Mouse (Mus musculus) naive thymus-derived CD4-positive, alpha-beta T cell, adult 2 months (primary cell): ENCODE data around the gene Pnrc1.
A peak's percentile ranks its signal among the peaks of the same experiment; 100 is the strongest.

Experiments
- DNase-seq: peaks from one replicate; pipeline ENCODE4 v3.0.0-alpha.2; 2011; ENCODE audit warnings: low read depth

Pnrc1 gene

DNA sequence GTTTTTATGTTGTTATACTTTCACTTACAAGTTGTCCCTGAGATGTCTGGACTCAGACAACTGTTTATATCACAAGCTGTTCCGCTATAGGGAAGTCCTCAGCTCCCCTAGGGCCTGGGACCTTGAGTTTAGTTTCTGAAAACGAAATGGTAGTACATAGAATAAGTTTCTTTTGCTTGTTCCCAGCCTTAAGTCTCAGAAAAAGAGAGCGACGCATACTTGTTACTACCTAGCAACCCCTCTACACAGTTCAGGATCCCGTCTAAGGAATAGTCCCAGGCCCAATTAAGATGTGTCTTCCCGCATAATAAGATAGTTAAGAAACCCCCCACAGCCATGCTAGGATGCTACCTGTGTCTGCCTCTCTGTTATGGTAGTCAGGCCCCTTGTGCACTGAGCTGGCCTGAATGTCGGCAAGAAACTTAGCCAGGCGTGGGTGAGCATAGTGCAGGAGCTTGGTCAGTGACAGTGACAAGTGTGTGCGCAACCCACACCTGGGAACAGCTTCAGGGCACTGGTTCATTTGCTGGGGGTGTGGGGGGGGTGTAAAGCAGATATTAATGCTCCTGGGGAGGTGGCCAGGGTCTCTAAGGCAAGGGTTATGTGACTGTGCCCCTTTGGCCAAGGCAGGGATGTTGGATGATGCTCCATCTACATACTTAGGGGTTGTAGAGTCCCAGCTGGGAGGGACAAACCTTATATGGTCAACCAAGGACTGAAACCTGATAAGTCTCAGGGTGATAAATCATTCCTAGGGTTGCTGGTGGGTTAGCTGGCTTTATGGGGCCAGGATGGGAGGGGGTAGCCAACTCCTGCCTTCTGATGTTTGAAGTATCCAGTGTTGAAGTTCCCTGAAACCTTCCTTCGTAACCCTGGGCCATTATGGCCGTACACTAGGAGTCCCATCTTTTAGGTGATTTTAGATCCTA lies 19.3 kb downstream of the Pnrc1 start:
- peak; percentile 44 for DNase-seq

DNA sequence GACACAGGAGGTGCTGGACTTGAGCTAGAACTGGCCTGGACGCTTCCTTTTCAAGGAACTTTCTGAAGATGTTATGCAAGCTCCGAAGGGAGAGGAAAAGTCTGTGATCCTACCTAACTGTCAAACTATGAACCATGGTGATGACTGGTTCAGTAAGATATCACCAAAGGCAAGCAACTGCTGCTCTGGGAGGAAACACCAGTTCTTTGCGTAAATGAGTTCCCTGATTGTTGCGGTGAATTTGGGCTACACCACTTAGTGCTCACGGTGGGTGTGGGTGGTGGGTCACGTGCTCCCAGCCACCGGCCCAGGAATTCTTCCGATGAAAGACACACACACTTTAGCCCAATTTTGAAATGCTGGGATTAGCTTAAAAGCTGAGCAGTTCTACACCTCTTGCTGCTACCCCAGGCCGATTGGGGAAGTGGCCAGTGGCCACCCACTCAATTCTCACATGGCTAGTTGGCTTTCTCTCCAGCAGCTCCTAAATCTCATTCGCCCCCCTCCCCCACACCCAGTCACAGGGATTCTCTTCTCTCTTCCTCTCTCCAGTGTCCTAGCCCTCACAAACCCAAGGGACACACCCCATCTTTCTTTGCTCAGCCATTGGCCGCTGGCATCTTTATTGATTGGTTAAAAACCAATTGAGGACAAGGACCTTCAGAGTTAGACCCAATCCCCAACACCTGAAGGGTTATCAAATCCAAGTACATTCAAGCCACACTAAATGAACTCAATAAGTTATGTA lies 24.8 kb downstream of the Pnrc1 start:
- no peak for DNase-seq

DNA sequence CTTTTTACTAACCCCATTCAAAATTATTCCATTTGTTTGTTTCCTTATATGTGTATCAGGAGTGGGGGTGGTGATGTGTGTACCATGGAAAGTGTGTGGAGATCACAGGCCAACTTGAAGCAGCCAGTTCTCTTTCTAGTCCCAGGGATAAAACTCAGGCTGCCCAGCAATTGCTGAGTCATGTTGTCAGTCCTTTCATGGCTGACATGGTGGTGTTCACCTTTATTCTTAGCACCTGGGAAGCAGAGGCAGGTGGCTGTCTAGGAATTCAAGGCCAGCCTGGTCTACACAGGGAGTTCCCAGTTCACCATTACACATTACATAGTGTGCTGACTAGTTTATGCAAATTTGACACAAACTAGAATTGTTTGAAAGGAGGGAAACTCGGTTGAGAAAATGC lies 27.1 kb downstream of the Pnrc1 start:
- DNase-seq = no peak

DNA sequence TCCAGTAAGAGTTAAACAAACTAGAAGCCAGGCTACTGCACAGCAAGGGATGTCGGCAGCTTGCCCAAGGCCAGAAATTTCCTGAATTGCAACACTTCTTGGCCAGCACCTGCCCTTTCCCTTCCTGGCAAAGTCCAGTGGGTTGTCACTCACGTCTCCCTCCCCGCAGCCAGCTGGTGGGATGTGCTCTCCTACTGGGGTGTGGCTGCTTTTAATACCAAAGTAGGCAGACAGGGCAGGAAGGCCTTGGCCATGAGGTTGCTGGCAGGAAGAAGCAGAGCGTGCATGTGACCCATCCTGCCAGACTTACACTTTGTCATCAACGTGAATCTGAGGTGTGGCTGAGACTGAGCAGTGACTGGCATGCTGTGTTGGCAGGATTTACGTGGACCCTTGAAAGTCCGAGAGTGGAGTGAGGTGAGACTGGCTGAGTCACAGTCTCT lies 28.6 kb downstream of the Pnrc1 start:
- peak; percentile 62 for DNase-seq

DNA sequence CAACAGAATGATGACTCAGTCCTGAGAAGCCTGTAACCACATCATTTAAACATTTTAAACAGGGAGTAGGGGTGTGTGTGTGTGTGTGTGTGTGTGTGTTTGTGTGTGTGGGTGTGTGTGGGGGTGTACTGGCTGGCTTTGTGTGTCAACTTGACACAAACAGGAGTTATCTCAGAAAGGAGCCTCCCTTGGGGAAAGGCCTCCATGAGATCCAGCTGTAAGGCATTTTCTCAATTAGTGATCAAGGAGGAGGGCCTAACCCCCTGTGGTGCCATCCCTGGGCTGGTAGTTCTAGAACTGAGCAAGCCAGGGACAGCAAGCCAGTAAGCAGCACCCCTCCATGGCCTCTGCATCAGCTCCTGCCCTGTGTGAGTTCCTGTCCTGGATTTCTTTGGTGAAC lies 29.7 kb downstream of the Pnrc1 start:
- no peak for DNase-seq

DNA sequence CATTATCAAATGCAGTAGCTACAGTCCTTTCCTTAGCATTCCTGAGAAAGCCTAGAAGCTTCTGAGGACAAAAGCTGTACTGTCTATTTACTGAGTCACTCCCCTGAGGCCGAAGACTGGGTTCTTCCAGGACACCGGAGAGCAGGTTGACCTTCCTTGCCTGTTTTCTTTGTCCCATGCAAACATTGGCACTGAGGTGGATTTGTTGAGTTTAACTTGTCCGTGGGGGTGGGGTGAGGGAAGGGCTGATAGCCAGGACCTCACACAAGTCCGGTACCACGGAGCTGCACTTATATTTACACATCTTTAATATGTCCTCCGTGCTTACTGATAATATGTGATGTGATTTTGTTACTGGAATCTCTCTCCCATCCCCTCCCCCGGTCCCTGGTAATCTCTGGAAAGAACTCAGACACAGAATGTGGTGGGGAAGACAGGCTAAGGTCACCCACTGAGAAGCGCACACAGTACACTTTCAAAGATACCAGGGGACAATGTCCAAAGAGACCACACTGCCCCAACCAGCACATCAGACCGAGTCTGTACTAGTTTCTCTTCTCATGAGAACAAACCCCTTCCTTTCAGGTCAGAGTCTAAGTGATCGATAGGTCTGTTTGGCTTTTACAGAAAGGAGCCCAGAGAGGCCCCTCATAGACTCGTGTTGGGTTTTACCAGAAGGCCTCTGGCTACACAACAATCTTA lies 32.5 kb downstream of the Pnrc1 start:
- DNase-seq = no peak

DNA sequence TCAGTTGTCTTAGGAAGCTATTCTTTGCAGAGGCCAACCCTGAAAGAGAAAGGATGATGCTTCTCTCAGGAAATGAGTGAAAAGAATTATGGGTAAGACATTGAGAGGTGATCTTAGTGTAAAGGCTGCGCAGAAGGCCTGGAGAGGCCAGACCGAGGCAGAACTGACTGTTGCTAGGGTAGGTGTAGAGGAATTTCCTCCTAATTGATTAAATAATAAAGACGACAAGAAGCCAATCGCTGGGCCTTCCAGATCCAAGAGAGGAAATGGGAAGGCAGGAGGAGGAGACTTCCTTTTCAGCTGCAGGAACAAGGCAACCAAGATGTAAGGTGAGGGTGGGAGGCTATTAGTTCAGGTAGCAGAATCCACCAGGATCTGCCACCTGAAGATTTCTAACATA lies 35.3 kb downstream of the Pnrc1 start:
- DNase-seq = peak; percentile 33

DNA sequence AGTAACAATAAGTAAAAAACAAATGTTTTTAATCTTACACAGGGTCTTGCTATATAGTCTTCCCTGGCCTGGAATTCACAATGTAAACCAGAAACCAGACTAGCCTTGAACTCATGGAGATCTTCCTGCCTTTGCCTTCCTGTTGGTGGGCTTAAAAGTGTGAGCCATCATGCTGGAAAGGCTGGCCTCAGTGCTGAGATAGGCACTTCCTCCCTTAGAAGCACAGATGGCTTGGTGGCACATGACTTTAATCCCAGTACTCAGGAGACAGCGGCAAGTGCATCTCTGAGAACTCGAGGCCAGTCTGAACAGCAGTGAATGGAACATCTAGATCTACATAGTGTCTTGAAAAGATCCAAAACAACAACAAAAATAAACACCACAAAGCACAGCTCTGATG lies 39.1 kb downstream of the Pnrc1 start:
- no peak for DNase-seq

DNA sequence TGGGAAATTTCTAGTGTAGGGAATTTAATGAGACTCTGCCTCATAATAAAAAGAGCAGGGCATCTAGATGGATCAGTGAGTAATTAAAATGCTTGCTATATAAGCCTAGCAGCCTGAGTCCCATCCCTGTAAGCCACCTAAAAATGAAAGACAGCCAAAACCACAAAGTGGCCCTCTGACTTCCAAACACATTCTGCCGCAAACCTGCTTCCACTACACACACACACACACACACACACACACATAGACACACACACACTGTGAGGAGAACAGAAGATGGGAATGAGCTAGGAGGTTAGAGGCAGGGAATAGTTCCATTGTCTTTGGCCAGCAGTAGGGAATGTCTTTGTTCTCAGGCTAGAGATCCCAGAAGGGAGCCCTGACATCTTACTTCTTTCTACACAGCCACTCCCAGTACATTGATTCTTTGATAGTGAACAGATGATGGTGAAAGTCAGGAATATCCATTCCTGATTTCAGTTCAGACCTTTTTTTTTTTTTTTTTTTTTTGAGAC lies 40.2 kb downstream of the Pnrc1 start:
- no peak for DNase-seq

DNA sequence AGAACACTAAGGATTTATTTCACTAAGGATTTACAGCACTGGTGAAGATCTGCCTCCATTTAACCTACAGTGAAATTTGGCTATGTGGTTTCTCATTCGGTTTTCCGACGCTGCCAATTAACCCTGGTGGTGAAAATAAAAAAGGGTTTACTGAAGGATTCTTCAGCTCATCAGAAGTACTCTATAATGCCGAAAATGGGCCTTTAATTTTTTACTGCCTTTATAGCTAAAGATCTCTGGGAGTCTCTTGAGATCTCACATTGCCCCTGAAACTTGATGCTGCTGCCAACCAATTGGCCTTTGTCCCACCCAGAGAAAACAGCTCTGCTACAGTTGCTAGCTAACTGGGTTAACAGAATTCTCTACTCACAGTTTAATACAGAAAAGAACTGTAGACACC lies 41.0 kb downstream of the Pnrc1 start:
- DNase-seq = no peak

DNA sequence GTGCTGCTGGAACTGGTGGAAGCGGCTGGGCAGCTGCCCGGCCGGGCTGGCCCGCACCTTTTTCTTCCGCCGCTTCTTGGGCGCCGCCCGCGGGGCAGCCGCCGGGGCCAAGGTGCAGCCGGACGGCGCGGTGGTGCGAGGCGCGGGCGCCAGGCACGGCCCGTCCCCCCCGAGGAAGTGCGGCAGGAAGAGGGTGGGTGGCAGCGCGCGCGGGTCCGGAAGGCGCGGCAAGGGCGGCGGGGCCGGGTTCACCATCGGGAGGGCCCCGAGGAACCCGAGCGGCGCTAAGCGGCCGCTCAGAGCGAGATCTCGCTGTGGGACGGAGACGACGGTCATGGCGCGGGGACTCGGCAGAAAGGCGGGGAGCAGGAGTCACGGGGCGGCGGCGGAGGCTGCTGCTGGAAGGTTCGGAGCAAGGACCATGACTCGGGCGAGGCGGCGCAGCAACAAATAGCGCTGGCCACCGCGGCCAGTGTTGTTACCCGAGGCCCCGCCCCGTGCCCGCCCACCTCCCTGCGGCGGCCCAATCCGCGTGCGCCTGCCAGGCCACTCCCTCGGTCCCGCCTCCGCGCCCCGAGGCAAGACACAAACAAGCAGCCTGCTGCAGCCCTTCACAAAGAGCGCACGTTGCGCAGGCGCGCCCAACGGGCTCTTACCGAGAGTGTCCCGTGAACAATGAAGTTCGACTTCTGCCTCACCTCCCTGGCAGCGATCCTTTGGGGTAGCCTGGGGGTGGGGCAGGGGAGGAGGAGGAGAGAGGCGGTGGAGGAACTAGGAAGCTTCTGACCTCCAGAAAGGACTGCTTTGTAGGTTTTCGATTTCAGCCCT lies 41.7 kb downstream of the Pnrc1 start:
- peak; percentile 99 for DNase-seq

DNA sequence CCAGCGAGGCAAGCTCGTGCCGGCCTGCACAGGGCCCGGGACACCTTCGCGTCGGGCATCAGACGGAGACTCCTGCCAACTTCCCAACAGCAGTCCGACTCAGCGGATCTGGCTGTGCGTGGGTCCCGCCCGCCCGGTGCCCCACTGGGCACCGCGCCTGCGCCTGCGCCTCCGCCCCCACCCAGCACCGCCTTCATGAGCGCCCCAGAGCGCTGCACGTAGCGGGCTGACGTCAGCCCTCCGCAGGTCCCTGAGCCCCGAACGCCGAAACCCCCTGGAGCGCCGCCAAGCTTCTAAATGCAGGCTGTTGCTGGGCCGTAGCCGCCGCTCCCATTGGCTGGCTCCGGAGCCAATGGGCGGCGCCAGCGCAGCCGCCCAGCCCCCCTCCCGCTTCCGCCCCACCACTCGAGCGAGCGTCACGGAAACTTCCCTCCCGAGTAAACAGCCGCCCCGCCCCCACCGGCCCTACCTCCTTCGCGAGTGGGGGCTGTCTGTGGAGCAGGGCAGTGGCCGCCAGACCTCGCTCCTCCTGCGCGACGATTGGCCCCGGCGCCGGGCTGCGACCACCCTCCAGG lies 42.4 kb downstream of the Pnrc1 start:
- DNase-seq = peak; percentile 100

DNA sequence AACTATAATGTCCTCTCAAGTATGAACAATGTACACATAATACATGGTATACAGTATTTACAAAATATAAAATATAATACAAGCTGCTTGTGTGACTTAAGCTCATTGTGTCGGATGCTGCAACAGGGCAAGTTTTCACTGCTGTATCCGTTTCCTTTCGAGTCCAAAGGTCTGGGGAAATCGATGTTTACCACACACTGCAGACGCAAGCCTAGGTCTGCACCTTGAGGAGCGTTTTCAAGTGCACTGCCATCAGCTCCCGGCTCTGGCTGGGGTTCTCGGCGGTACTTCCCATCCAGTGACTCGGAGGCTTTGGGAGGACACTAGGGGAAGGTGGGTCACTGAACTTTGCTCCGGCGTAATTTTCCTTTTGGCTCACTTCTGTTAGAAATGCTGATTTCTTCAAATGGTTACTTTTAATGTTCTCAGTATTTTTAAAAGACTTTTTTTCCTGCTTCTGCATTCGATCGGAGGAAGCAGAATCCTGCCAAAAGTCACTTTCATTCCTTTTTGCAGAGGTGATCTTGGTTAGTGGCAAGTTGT lies 44.0 kb downstream of the Pnrc1 start:
- peak; percentile 58 for DNase-seq

DNA sequence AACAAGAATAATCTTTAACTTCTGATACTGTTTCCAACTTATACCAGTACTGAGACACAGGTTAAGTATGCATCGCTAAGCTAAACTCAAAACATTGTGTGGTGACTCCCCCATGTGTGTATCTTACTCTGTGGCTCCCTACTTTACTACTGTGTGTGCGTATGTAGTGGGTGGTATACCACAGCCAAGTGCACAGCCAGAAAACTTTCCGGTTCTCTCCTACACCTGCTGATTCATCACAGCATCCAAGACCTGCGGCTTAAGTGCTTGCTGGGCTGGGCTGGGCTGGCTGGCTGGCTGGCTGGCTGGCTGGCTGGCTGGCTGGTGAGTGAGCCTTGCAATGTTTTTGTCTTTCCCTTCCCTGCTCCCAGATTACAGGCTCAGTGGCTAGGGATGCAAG lies 46.0 kb downstream of the Pnrc1 start:
- DNase-seq = peak; percentile 66

DNA sequence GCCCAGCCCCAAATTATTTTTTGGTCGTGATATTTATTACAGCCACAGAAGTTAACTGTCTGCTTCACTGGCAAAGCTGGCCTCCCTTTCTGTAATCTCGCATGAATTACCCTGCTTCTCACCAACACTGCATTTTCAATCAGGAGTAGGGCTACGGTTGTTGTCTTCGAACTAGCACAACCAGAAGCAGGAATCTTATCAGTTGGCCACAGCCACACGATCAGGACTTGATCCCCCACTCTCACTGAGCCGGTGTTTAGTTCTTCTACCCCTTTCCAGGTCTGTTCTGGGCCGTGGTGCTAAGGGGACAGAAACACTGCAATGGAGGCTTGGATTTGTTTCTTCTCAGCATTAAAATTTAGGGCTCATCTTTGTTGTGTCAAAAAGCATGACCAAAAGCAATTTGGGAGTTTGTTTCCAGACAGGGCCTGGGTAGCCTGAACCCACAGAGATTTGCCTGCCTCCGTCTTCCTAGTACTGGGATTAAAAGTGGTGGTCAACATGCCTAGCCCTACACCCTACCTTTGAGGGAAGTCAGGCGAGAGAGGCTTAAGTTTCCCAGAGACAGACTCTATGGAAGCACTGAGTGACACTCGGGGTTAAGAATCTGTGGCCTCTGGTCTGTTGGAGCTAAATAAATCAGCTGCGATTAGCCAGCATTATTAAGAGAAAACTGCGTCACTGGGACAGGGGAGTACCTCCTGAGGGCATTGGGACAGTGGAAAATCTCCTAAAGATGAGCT lies 46.8 kb downstream of the Pnrc1 start:
- DNase-seq = peak; percentile 47

DNA sequence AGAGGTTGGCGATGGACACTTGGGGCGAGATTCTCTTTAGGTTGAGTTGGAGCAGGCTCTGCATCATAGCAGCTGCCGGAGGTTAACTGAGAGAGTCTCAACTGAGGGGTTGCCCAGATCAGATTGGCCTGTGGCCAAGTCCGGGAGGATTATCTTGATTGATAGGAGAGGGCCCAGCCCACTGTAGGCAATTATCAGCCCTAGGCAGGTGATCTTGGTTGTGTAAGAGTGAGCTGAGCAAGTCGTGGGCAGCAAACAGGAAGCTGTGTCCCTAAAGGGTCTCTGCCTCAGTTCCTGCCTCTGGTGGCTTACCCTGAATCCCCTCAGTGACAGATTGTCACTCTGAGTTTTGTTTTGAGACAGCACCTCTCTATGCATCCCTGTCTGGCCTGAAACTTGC lies 47.4 kb downstream of the Pnrc1 start:
- no peak for DNase-seq

DNA sequence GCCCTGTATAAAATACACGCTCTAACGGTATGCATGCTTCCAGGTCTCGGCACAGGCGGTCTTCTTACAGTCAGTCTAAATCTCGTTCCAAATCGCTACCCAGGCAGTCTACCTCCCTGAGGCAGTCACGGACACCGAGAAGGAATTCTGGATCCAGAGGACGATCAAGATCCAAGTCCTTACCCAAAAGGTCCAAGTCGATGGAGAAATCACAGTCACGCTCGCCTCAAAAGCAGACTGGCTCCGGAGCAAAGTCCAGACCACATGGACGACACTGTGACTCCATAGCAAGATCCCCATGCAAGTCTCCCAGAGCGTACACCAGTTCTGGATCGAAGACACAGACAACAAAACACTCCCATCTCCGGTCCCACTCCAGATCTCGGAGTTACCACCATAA lies 59.1 kb downstream of the Pnrc1 start:
- DNase-seq = no peak

DNA sequence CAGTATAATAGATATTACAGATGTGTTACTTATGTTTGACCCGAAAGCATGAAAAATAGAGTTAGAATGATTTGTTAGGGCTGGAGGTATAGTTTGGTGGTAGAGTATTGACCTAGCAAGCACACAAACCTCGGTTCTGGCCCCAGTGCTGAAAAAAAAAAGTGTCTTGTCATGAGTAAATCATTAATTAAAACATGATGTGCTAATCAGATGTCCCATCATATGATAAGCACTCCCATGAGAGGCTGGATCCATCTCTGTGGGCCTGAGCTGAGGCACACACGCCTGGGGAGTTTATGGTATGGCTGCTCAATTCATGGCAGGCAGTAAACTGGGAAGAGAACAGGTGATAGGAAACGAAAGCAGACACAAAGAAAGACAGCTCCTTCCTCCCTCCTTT lies 60.3 kb downstream of the Pnrc1 start:
- no peak for DNase-seq

DNA sequence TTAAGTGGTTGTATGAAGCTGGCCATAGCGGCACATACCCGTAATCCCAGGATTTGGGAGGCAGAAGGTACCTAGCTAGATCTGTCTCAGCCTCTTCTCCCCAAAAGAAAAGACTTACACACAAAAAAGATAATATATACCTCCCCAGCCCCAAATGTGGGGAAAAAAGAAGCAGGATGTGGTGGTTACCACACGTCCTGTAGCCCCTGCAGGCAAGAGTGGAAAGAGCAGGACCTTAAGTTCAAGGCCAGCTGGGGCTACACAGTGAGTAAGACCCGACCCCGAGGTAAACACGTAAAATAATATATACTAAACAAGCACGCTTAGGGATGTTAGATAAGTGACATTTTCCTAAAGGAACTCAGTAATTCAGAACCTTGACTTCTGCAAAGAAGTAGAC lies 62.8 kb downstream of the Pnrc1 start:
- peak; percentile 74 for DNase-seq

DNA sequence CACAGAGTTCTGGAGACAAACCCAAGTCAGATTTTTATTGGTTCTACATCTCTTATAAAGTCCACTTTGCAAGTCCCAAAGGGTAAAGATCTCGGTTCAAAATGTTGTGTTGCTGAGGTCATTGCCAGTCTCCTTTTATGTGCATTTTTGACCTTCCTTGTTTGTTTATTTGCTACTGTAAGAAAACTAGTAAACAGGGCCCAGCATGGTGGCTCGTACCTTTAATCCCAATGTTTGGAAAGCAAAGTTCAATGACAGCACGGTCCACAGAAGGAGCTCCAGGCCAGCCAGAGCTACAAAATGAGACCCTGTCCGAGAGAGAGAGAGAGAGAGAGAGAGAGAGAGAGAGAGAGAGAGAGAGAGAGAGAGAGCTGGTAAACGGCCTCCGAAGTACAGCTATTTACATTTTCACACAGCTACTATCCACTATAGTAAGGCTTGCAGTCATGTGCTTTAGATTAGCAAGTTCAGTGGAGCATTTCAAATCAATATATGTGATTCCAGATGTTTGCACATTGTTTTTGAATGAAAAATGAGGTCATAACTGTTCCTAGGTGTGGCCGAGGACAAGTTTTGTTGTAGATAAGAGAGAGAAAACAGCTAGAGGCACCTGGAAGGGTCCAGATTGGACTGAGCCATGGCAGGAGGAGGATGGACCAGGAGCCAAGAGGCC lies 65.8 kb downstream of the Pnrc1 start:
- no peak for DNase-seq
